Mouse (Mus musculus): ENCODE results near the gene Tril. TPM values are rescaled to one million over a fixed set of nuclear protein-coding genes. Genes with fewer than 3 reads are reported as not detected.

Tril gene
- polyA plus RNA-seq, 1 experiment, result not detected

DNA sequence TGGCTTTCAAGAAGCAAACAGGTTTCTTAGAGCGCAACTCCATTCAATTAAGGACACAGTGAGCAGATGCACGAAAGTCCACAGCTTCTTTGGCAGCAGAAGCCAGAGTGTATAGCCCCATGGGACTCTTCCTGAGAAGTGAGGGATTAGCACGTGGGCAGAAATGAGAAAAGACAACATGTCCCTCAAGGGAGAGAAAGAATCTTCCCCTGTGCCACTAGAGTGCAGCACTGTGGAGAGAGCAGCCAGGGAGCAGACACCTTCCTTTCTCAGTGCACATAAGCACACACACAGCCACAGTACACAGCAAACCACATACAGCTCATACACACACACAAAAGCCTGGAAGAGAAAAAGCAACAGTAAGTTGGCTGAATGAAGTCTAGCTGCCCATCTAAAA lies 8.4 kb downstream of the Tril start:
- Histone ChIP-seq H3K4me3 (replicated peaks) (no peak overlapping the region), H3K9me3 (ENCODE audit: control insufficient read depth, low read length) (no peaks in the 10 kb centered on the region), H3K27me3 (ENCODE audit: control insufficient read depth) (peaks cover 8% of the 10 kb centered on the region), H3K4me1 (ENCODE audit: control insufficient read depth) (no peaks in the 10 kb centered on the region), H3K36me3 (ENCODE audit: control insufficient read depth) (no peaks in the 10 kb centered on the region)
- TF ChIP-seq TAL1 (IDR thresholded peaks at IDR 0.05; ENCODE audit: low read length) (no peak), GATA1 (IDR thresholded peaks at IDR 0.05; ENCODE audit: low read length) (no peak)

GRCm38 (mm10) chr6:53808801-53809200 lies 11.8 kb downstream of the Tril start:
- no peaks in the 10 kb centered on the region for H3K27me3 ChIP-seq (ENCODE audit: control insufficient read depth)
- no peaks in the 10 kb centered on the region for H3K4me1 ChIP-seq (ENCODE audit: control insufficient read depth)

GRCm38 (mm10) chr6:53807185-53807584 lies 13.4 kb downstream of the Tril start:
- TF ChIP-seq GATA1 (IDR thresholded peaks at IDR 0.05; ENCODE audit: low read length) (no peak), TAL1 (IDR thresholded peaks at IDR 0.05; ENCODE audit: low read length) (no peak)
- H3K4me3 ChIP-seq (replicated peaks), result no peak overlapping the region
- no peaks in the 10 kb centered on the region for H3K27me3 ChIP-seq (ENCODE audit: control insufficient read depth)
- H3K9me3 ChIP-seq (ENCODE audit: control insufficient read depth, low read length), result no peaks in the 10 kb centered on the region
- no peaks in the 10 kb centered on the region for H3K4me1 ChIP-seq (ENCODE audit: control insufficient read depth)
- no peaks in the 10 kb centered on the region for H3K36me3 ChIP-seq (ENCODE audit: control insufficient read depth)

More at GRCm38 (mm10) chr6:53808801-53809200, 11.8 kb downstream of the Tril start:
- TF ChIP-seq GATA1 (IDR thresholded peaks at IDR 0.05; ENCODE audit: low read length) (no peak), TAL1 (IDR thresholded peaks at IDR 0.05; ENCODE audit: low read length) (no peak)
- Histone ChIP-seq H3K9me3 (ENCODE audit: control insufficient read depth, low read length) (no peaks in the 10 kb centered on the region), H3K4me3 (replicated peaks) (no peak overlapping the region), H3K36me3 (ENCODE audit: control insufficient read depth) (no peaks in the 10 kb centered on the region)

DNA sequence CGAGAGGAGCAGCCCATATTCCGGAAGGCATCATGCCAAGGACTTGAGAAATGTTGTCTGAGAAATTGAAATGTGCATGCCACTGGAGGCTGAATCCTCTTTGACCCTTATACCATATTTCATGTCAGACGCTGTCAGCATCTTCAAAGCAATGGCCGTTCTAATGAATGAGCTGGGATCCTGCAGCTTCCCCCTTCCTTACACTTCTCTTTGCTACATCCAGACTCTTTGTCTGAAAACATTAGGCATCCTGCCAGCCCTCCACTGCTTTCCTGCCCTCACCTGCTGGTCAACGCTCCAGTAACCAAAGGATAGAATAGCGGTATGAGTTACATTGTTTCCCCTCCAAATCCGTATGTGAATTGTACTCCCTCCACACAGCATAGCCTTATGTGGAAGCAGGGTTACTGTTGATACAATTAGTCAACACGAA lies 14.0 kb downstream of the Tril start:
- Histone ChIP-seq H3K36me3 (ENCODE audit: control insufficient read depth) (no peaks in the 10 kb centered on the region), H3K4me3 (replicated peaks) (no peak overlapping the region), H3K9me3 (ENCODE audit: control insufficient read depth, low read length) (no peaks in the 10 kb centered on the region), H3K4me1 (ENCODE audit: control insufficient read depth) (no peaks in the 10 kb centered on the region), H3K27me3 (ENCODE audit: control insufficient read depth) (no peaks in the 10 kb centered on the region)
- no peak for TF ChIP-seq GATA1 (IDR thresholded peaks at IDR 0.05; ENCODE audit: low read length)
- no peak for TF ChIP-seq TAL1 (IDR thresholded peaks at IDR 0.05; ENCODE audit: low read length)

GRCm38 (mm10) chr6:53806021-53806420 lies 14.6 kb downstream of the Tril start:
- H3K27me3 ChIP-seq (ENCODE audit: control insufficient read depth), result no peaks in the 10 kb centered on the region
- H3K36me3 ChIP-seq (ENCODE audit: control insufficient read depth), result no peaks in the 10 kb centered on the region
- no peaks in the 10 kb centered on the region for H3K9me3 ChIP-seq (ENCODE audit: control insufficient read depth, low read length)
- TF ChIP-seq GATA1 (IDR thresholded peaks at IDR 0.05; ENCODE audit: low read length), result no peak
- no peak for TF ChIP-seq TAL1 (IDR thresholded peaks at IDR 0.05; ENCODE audit: low read length)
- H3K4me1 ChIP-seq (ENCODE audit: control insufficient read depth), result no peaks in the 10 kb centered on the region
- H3K4me3 ChIP-seq (replicated peaks), result no peak overlapping the region

- H3K9me3 ChIP-seq (ENCODE audit: control insufficient read depth, low read length), result no peaks in the 10 kb centered on the region
- no peaks in the 10 kb centered on the region for H3K27me3 ChIP-seq (ENCODE audit: control insufficient read depth)
- TF ChIP-seq TAL1 (IDR thresholded peaks at IDR 0.05; ENCODE audit: low read length) (no peak), GATA1 (IDR thresholded peaks at IDR 0.05; ENCODE audit: low read length) (no peak)
- no peaks in the 10 kb centered on the region for H3K4me1 ChIP-seq (ENCODE audit: control insufficient read depth)
- H3K36me3 ChIP-seq (ENCODE audit: control insufficient read depth), result no peaks in the 10 kb centered on the region
- H3K4me3 ChIP-seq (replicated peaks), result no peak overlapping the region
Measured at GRCm38 (mm10) chr6:53804145-53804544, 16.5 kb downstream of the Tril start.

- TF ChIP-seq TAL1 (IDR thresholded peaks at IDR 0.05; ENCODE audit: low read length) (no peak), GATA1 (IDR thresholded peaks at IDR 0.05; ENCODE audit: low read length) (no peak)
- Histone ChIP-seq H3K4me3 (replicated peaks) (no peak overlapping the region), H3K9me3 (ENCODE audit: control insufficient read depth, low read length) (no peaks in the 10 kb centered on the region), H3K4me1 (ENCODE audit: control insufficient read depth) (no peaks in the 10 kb centered on the region), H3K36me3 (ENCODE audit: control insufficient read depth) (no peaks in the 10 kb centered on the region), H3K27me3 (ENCODE audit: control insufficient read depth) (no peaks in the 10 kb centered on the region)
Measured at GRCm38 (mm10) chr6:53803551-53803950, 17.1 kb downstream of the Tril start.

DNA sequence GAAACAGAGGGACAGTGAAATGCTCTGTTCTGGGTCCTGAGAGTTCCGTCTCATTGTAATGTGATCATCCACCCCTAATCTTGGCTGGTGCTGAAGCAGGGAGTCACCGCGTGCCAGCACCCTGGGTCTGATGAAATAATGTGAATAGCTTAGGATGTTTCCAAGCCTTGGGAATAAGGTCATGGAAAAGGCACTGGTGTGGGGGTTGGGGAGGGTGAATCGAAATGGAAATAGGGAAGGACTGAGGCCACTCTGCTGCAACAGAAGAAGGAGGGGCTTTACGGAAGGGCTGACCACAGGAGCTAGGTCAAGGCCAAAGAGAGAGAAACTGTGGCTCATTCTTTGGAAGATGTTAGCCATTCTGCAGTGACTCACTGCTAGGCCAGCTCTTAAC lies 18.7 kb downstream of the Tril start:
- Histone ChIP-seq H3K36me3 (ENCODE audit: control insufficient read depth) (no peaks in the 10 kb centered on the region), H3K27me3 (ENCODE audit: control insufficient read depth) (no peaks in the 10 kb centered on the region), H3K4me1 (ENCODE audit: control insufficient read depth) (no peaks in the 10 kb centered on the region), H3K9me3 (ENCODE audit: control insufficient read depth, low read length) (no peaks in the 10 kb centered on the region), H3K4me3 (replicated peaks) (no peak overlapping the region)
- no peak for TF ChIP-seq TAL1 (IDR thresholded peaks at IDR 0.05; ENCODE audit: low read length)
- no peak for TF ChIP-seq GATA1 (IDR thresholded peaks at IDR 0.05; ENCODE audit: low read length)

- Histone ChIP-seq H3K9me3 (ENCODE audit: control insufficient read depth, low read length) (no peaks in the 10 kb centered on the region), H3K27me3 (ENCODE audit: control insufficient read depth) (no peaks in the 10 kb centered on the region), H3K4me3 (replicated peaks) (no peak overlapping the region), H3K4me1 (ENCODE audit: control insufficient read depth) (no peaks in the 10 kb centered on the region), H3K36me3 (ENCODE audit: control insufficient read depth) (no peaks in the 10 kb centered on the region)
- TF ChIP-seq TAL1 (IDR thresholded peaks at IDR 0.05; ENCODE audit: low read length) (no peak), GATA1 (IDR thresholded peaks at IDR 0.05; ENCODE audit: low read length) (no peak)
Measured at GRCm38 (mm10) chr6:53801269-53801892, 19.2 kb downstream of the Tril start.

- Histone ChIP-seq H3K4me1 (ENCODE audit: control insufficient read depth) (no peaks in the 10 kb centered on the region), H3K4me3 (replicated peaks) (no peak overlapping the region), H3K27me3 (ENCODE audit: control insufficient read depth) (peaks cover 11% of the 10 kb centered on the region), H3K9me3 (ENCODE audit: control insufficient read depth, low read length) (no peaks in the 10 kb centered on the region), H3K36me3 (ENCODE audit: control insufficient read depth) (no peaks in the 10 kb centered on the region)
- TF ChIP-seq TAL1 (IDR thresholded peaks at IDR 0.05; ENCODE audit: low read length) (no peak), GATA1 (IDR thresholded peaks at IDR 0.05; ENCODE audit: low read length) (no peak)
Measured at GRCm38 (mm10) chr6:53798865-53799264, 21.8 kb downstream of the Tril start.

Data from erythroblast, embryonic 14.5 days (primary cell).